Mouse (Mus musculus) hematopoietic multipotent progenitor cell, adult 10-12 weeks (in vitro differentiated cells): ENCODE results near the gene Tcf19. TPM values are rescaled to one million over a fixed set of nuclear protein-coding genes. Genes with fewer than 3 reads are reported as not detected.

Experiments
- polyA plus RNA-seq: library from polyadenylated mRNA; stranded (reverse); fragments of >175 nt; gene quantifications from 2 replicates; pipeline ENCODE4 v1.2.3, GENCODE M21; 2012; ENCODE audit warnings: low replicate concordance

The Tcf19 gene
- polyA plus RNA-seq, result 21.6 and 39.6 TPM in 2 replicates

GRCm38 (mm10) chr17:35516652-35517500 is at the start of gene Tcf19, which contains the start of gene Cchcr1:
Gene Tcf19, minus strand, starts transcription at chr17:35516824.
Gene Cchcr1, plus strand, starts transcription at chr17:35517100.

GRCm38 (mm10) chr17:35551881-35552414 is 35.3 kb upstream of the Tcf19 start, which contains the start of gene Cdsn:
Gene Cdsn, plus strand, starts transcription at chr17:35552128.

GRCm38 (mm10) chr17:35532901-35533300 is 16.3 kb upstream of the Tcf19 start, which contains the start of gene Psors1c2:
Gene Psors1c2, plus strand, starts transcription at chr17:35533201.

DNA sequence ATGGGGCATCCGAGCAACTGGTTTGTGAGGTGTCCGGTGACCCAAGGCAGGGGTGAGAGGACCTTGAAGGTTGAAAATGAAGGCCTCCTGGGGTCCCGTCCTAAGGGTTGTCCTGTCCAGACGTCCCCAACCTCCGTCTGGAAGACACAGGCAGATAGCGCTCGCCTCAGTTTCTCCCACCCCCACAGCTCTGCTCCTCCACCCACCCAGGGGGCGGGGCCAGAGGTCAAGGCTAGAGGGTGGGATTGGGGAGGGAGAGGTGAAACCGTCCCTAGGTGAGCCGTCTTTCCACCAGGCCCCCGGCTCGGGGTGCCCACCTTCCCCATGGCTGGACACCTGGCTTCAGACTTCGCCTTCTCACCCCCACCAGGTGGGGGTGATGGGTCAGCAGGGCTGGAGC is 10.8 kb downstream of the Tcf19 start, which contains the start of gene Pou5f1:
TSS of gene Pou5f1 (plus strand) at position 243 of the 400 bp plus-strand sequence.

GRCm38 (mm10) chr17:35469842-35470751 is 46.5 kb downstream of the Tcf19 start, which contains the start of gene H2-Q10:
Gene H2-Q10, plus strand, starts transcription at chr17:35470089.

Other genes with a start within 250 kb of the Tcf19 start
- gene H2-Q1, start 196.4 kb downstream of the Tcf19 start, polyA plus RNA-seq, result 21.1 and 21.9 TPM in 2 replicates
- gene H2-Q2, start 174.6 kb downstream of the Tcf19 start, polyA plus RNA-seq, result 3.7 and 12.2 TPM in 2 replicates
- 331 and 730 TPM in 2 replicates for gene H2-Q4, start 137.2 kb downstream of the Tcf19 start, polyA plus RNA-seq
- 245 and 559 TPM in 2 replicates for gene H2-Q6, start 92.0 kb downstream of the Tcf19 start, polyA plus RNA-seq
- 90.4 and 146 TPM in 2 replicates for gene H2-Q7, start 77.7 kb downstream of the Tcf19 start, polyA plus RNA-seq
- 8.2 and 27.0 TPM in 2 replicates for gene H2-Q10, start 46.7 kb downstream of the Tcf19 start, polyA plus RNA-seq
- gene Pou5f1, start 10.8 kb downstream of the Tcf19 start, polyA plus RNA-seq, result not detected in 2 replicates
- gene Cchcr1, start 276 bp upstream of the Tcf19 start, polyA plus RNA-seq, result 6.7 and 8.3 TPM in 2 replicates
- gene Psors1c2, start 16.4 kb upstream of the Tcf19 start, polyA plus RNA-seq, result not detected in 2 replicates
- 0.04 and 0.15 TPM in 2 replicates for gene Cdsn, start 35.3 kb upstream of the Tcf19 start, polyA plus RNA-seq
- 0.59 TPM in 1 of 2 replicates, not detected in the other for gene 2300002M23Rik, start 50.6 kb upstream of the Tcf19 start, polyA plus RNA-seq
- gene Sfta2, start 84.7 kb upstream of the Tcf19 start, polyA plus RNA-seq, result not detected in 2 replicates
- gene Gm9573, start 109.8 kb upstream of the Tcf19 start, polyA plus RNA-seq, result not detected in 2 replicates
- not detected in 2 replicates for gene Mucl3, start 126.9 kb upstream of the Tcf19 start, polyA plus RNA-seq
- gene Vars2, start 150.8 kb upstream of the Tcf19 start, polyA plus RNA-seq, result 46.5 and 99.2 TPM in 2 replicates
- gene Gtf2h4, start 156.9 kb upstream of the Tcf19 start, polyA plus RNA-seq, result 8.3 and 11.4 TPM in 2 replicates
- gene Ddr1, start 187.8 kb upstream of the Tcf19 start, polyA plus RNA-seq, result 16.9 and 62.8 TPM in 2 replicates